Mouse (Mus musculus) ovary, postnatal 14 days (tissue): ENCODE data around the gene Haao.

Source experiments
- DNase-seq: peaks from one replicate; pipeline ENCODE4 v3.0.0; 2022; ENCODE audit warnings: low spot score

Haao gene

GRCm38 (mm10) chr17:83834120-83834519 lies 13.6 kb downstream of the Haao start:
- no peak for DNase-seq

GRCm38 (mm10) chr17:83830616-83831292 lies 17.0 kb downstream of the Haao start:
- DNase-seq: no peak

- no peak for DNase-seq
Measured at GRCm38 (mm10) chr17:83829356-83829755, 18.4 kb downstream of the Haao start.

- no peak for DNase-seq
Measured at GRCm38 (mm10) chr17:83823835-83824234, 23.9 kb downstream of the Haao start.

GRCm38 (mm10) chr17:83821876-83822275 lies 25.9 kb downstream of the Haao start:
- DNase-seq: no peak

- no peak for DNase-seq
Measured at GRCm38 (mm10) chr17:83820701-83821100, 27.1 kb downstream of the Haao start.

GRCm38 (mm10) chr17:83819503-83819902 lies 28.3 kb downstream of the Haao start:
- DNase-seq: no peak

- DNase-seq: no peak
Measured at GRCm38 (mm10) chr17:83816996-83817395, 30.8 kb downstream of the Haao start.

GRCm38 (mm10) chr17:83813050-83813449 lies 34.7 kb downstream of the Haao start:
- DNase-seq: no peak

- no peak for DNase-seq
Measured at GRCm38 (mm10) chr17:83812200-83812944, 35.4 kb downstream of the Haao start.

GRCm38 (mm10) chr17:83810285-83810684 lies 37.5 kb downstream of the Haao start:
- no peak for DNase-seq

GRCm38 (mm10) chr17:83809197-83809829 lies 38.5 kb downstream of the Haao start:
- no peak for DNase-seq

GRCm38 (mm10) chr17:83808476-83809098 lies 39.2 kb downstream of the Haao start:
- no peak for DNase-seq

GRCm38 (mm10) chr17:83807778-83808398 lies 39.9 kb downstream of the Haao start:
- peak; percentile 50 for DNase-seq

GRCm38 (mm10) chr17:83807345-83807744 lies 40.4 kb downstream of the Haao start:
- no peak for DNase-seq

GRCm38 (mm10) chr17:83805078-83805477 lies 42.7 kb downstream of the Haao start:
- no peak for DNase-seq

GRCm38 (mm10) chr17:83803987-83804386 lies 43.8 kb downstream of the Haao start:
- no peak for DNase-seq

- no peak for DNase-seq
Measured at GRCm38 (mm10) chr17:83799506-83800050, 48.2 kb downstream of the Haao start.

GRCm38 (mm10) chr17:83795121-83795520 lies 52.6 kb downstream of the Haao start:
- DNase-seq: no peak

- DNase-seq: no peak
Measured at GRCm38 (mm10) chr17:83792388-83792787, 55.4 kb downstream of the Haao start.

GRCm38 (mm10) chr17:83790158-83790557 lies 57.6 kb downstream of the Haao start:
- no peak for DNase-seq

GRCm38 (mm10) chr17:83786418-83786817 lies 61.3 kb downstream of the Haao start:
- DNase-seq: no peak
